In the genomic region with DNA sequence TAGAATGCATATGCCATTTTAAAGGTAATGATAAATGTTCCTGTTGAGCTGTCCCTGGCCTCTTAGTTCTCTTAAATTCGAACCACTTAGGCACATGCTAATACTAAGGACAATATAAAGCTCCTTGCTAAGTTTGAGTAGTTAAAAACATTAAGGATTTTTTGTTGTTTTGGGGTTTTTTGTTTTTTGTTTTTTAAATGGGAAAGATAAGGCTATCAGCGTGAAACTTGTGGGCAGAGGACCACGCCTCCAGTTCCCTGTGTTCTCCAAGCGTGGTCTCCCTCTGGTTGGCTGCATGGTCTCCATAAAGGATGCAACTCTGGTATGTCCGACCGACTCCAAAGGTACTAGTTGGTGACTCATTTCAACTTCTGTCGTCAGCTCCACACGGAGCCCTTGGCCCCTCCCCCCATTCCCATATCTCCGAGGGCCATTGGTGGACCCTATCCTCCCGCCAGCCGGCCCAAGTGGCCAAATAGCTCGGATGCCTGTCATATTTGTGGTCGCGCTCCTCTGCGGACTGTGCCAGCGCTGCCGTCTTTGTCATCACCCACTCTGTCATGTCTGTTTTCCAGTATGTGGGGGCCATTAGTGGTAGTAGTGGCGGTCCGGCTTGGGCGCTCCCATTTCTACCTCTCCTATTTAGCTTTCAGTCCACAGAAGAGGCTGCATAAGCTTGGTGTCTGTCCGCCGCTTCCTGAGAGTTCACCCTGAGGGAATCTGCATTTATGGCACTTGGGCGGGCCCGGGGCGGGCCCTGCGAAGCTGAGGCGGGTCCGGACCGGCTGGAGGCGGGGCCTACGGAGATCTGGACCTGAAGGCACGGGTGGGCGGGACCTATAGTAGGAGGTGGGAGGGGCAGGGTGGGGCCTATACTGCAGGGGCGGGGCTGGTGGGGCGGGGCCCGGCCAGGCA, we compare ENCODE assay signal across 8 mouse cellular contexts.
A peak's percentile ranks its signal among the peaks of the same experiment; 100 is the strongest.
DNase-seq lines count a peak whose midpoint lies in the region; ATAC-seq and TF ChIP-seq lines count a peak whose summit lies in the region.

No protein-coding gene starts in this region.

- ATAC-seq in heart, embryonic 14.5 days (ENCODE audit: insufficient number of reproducible peaks, insufficient read depth, low FRiP score, low read depth), result peak; percentile 89
- peak; percentile 82 for ATAC-seq in liver, embryonic 12.5 days
- peak; percentile 92 for ATAC-seq in stomach, postnatal 0 days (ENCODE audit: low FRiP score, low TSS enrichment)

- DNase-seq in c-Kit-negative CD71-positive TER-119-positive erythroid progenitor cells, embryonic 14.5 days (ENCODE audit: low read depth, low spot score), result peak; percentile 93
- peak; percentile 71 for DNase-seq in fibroblast of lung, adult 2 months (ENCODE audit: low read depth)
- peak; percentile 98 for DNase-seq in kidney, postnatal 10 days
- DNase-seq in naive thymus-derived CD4-positive, alpha-beta T cell, adult 2 months (ENCODE audit: low read depth), result peak; percentile 95
- DNase-seq in stomach, postnatal 0 days (ENCODE audit: low spot score), result peak; percentile 75

- H3K36me3 ChIP-seq in E14TG2a.4 (ENCODE audit: insufficient read depth, low read length), result no peaks in the 10 kb centered on the region
- no peaks in the 10 kb centered on the region for H3K36me3 ChIP-seq in heart, embryonic 14.5 days (ENCODE audit: control insufficient read depth, insufficient read depth, low read length)
- H3K36me3 ChIP-seq in liver, embryonic 12.5 days, result no peaks in the 10 kb centered on the region
- H3K36me3 ChIP-seq in stomach, postnatal 0 days (ENCODE audit: control insufficient read depth, insufficient read depth, low read length), result no peaks in the 10 kb centered on the region

- H3K4me2 ChIP-seq in heart, embryonic 14.5 days (ENCODE audit: low read length), result peak overlapping the region; percentile 67
- H3K4me2 ChIP-seq in liver, embryonic 12.5 days, result peak overlapping the region; percentile 94
- H3K4me2 ChIP-seq in stomach, postnatal 0 days (replicated peaks; ENCODE audit: low read depth), result peak overlapping the region; percentile 76

- H3K4me1 ChIP-seq in E14TG2a.4 (replicated peaks; ENCODE audit: low read depth, low read length), result peaks cover 65% of the 10 kb centered on the region
- peaks cover 13 to 46% of the 10 kb centered on the region in 2 experiments for H3K4me1 ChIP-seq in heart, embryonic 14.5 days (ENCODE audit: control insufficient read depth in 2 of 2, insufficient read depth in 2 of 2, low read length in 2 of 2)
- peaks cover 58% of the 10 kb centered on the region for H3K4me1 ChIP-seq in liver, embryonic 12.5 days
- no peaks in the 10 kb centered on the region for H3K4me1 ChIP-seq in stomach, postnatal 0 days (replicated peaks; ENCODE audit: control insufficient read depth, insufficient read depth)

- TF ChIP-seq CTCF in E14TG2a.4 (conservative IDR thresholded peaks at IDR 0.05; ENCODE audit: low read length), result no peak
- no peak for TF ChIP-seq CTCF in stomach, postnatal 0 days (IDR thresholded peaks at IDR 0.05; ENCODE audit: low read depth)

- H3K9ac ChIP-seq in heart, embryonic 14.5 days (ENCODE audit: low read length), result peak overlapping the region; percentile 65
- H3K9ac ChIP-seq in liver, embryonic 12.5 days, result peak overlapping the region; percentile 99
- H3K9ac ChIP-seq in stomach, postnatal 0 days (ENCODE audit: low read length), result peak overlapping the region; percentile 54

- WGBS in heart, embryonic 14.5 days, result 2% methylated on average over 34 of the region's 36 CpGs
- 1% methylated on average over 35 of the region's 36 CpGs for WGBS in liver, embryonic 12.5 days (ENCODE audit: insufficient replicate concordance)
- WGBS in stomach, postnatal 0 days, result 3% methylated on average over 35 of the region's 36 CpGs

- peak overlapping the region; percentile 96 for H3K4me3 ChIP-seq in E14TG2a.4 (replicated peaks; ENCODE audit: low read length)
- peak overlapping the region; percentile 69 to 76 for H3K4me3 ChIP-seq in heart, embryonic 14.5 days (ENCODE audit: control insufficient read depth in 1 of 2, insufficient read depth in 1 of 2, low read depth in 1 of 2, low read length in 2 of 2)
- H3K4me3 ChIP-seq in liver, embryonic 12.5 days, result peak overlapping the region; percentile 96
- H3K4me3 ChIP-seq in stomach, postnatal 0 days (ENCODE audit: low read depth, low read length), result peak overlapping the region; percentile 89

- no peaks in the 10 kb centered on the region for H3K27me3 ChIP-seq in E14TG2a.4 (ENCODE audit: insufficient read depth, low read length)
- no peaks in the 10 kb centered on the region for H3K27me3 ChIP-seq in heart, embryonic 14.5 days (ENCODE audit: control insufficient read depth, insufficient read depth, low read length)
- no peaks in the 10 kb centered on the region for H3K27me3 ChIP-seq in liver, embryonic 12.5 days (replicated peaks)
- H3K27me3 ChIP-seq in stomach, postnatal 0 days (ENCODE audit: control insufficient read depth, insufficient read depth, low read length), result no peaks in the 10 kb centered on the region

- TF ChIP-seq EP300 in stomach, postnatal 0 days (optimal IDR thresholded peaks at IDR 0.05), result no peak

- H3K27ac ChIP-seq in heart, embryonic 14.5 days (replicated peaks in 1 of 2; ENCODE audit: control insufficient read depth in 1 of 2, insufficient read depth in 1 of 2, low read depth in 2 of 2, low read length in 2 of 2), result peak overlapping the region; percentile 99
- peak overlapping the region; percentile 100 for H3K27ac ChIP-seq in liver, embryonic 12.5 days
- peak overlapping the region; percentile 99 for H3K27ac ChIP-seq in stomach, postnatal 0 days (replicated peaks)

- no peaks in the 10 kb centered on the region for H3K9me3 ChIP-seq in E14TG2a.4 (ENCODE audit: low read length)
- H3K9me3 ChIP-seq in heart, embryonic 14.5 days (ENCODE audit: control insufficient read depth, low read length), result no peaks in the 10 kb centered on the region
- H3K9me3 ChIP-seq in liver, embryonic 12.5 days (replicated peaks), result no peaks in the 10 kb centered on the region
- no peaks in the 10 kb centered on the region for H3K9me3 ChIP-seq in stomach, postnatal 0 days (ENCODE audit: control insufficient read depth, low read length)

Comparison
In these comparisons a context has a peak if more than half of its experiments do, and no peak if none do; other contexts are left out.
1. Peak in every context shown above with its lines: DNase-seq, ATAC-seq, H3K4me3 ChIP-seq and H3K27ac ChIP-seq.